Mouse (Mus musculus): ENCODE measurements around the gene Hnrnph2.

The Hnrnph2 gene

GRCm38 (mm10) chrX:134600659-134601379 lies at the start of gene Hnrnph2, which contains the start of gene Gla:
Gene Hnrnph2, plus strand, starts transcription at chrX:134601179.
Gene Gla, minus strand, starts transcription at chrX:134601125.
- peak; percentile 87 for DNase-seq

- no peak for DNase-seq
Measured at GRCm38 (mm10) chrX:134553326-134553725, 47.7 kb upstream of the Hnrnph2 start.

- no peak for DNase-seq
Measured at GRCm38 (mm10) chrX:134554425-134554824, 46.6 kb upstream of the Hnrnph2 start.

GRCm38 (mm10) chrX:134564326-134564725 lies 36.7 kb upstream of the Hnrnph2 start:
- DNase-seq, result no peak

- peak; percentile 22 for DNase-seq
Measured at GRCm38 (mm10) chrX:134566536-134567222, 34.3 kb upstream of the Hnrnph2 start.

GRCm38 (mm10) chrX:134577896-134578295 lies 23.1 kb upstream of the Hnrnph2 start:
- no peak for DNase-seq

- DNase-seq, result no peak
Measured at GRCm38 (mm10) chrX:134580528-134581305, 20.3 kb upstream of the Hnrnph2 start.

- no peak for DNase-seq
Measured at GRCm38 (mm10) chrX:134582270-134582669, 18.7 kb upstream of the Hnrnph2 start.

- DNase-seq, result no peak
Measured at GRCm38 (mm10) chrX:134582888-134583669, 17.9 kb upstream of the Hnrnph2 start, which contains the start of gene Btk. Gene Btk, minus strand, starts transcription at chrX:134583570.

GRCm38 (mm10) chrX:134585103-134586002 lies 15.6 kb upstream of the Hnrnph2 start, which contains the start of gene Rpl36a:
Gene Rpl36a, plus strand, starts transcription at chrX:134585654.
- peak; percentile 91 for DNase-seq

GRCm38 (mm10) chrX:134586447-134586846 lies 14.5 kb upstream of the Hnrnph2 start:
- no peak for DNase-seq

GRCm38 (mm10) chrX:134588261-134588660 lies 12.7 kb upstream of the Hnrnph2 start:
- DNase-seq, result no peak

- no peak for DNase-seq
Measured at GRCm38 (mm10) chrX:134588997-134589396, 12.0 kb upstream of the Hnrnph2 start.

- DNase-seq, result no peak
Measured at GRCm38 (mm10) chrX:134589836-134590235, 11.1 kb upstream of the Hnrnph2 start.

GRCm38 (mm10) chrX:134599922-134600565 lies 935 bp upstream of the Hnrnph2 start:
- no peak for DNase-seq

- DNase-seq, result no peak
Measured at GRCm38 (mm10) chrX:134601380-134602120, 571 bp downstream of the Hnrnph2 start.

GRCm38 (mm10) chrX:134609472-134609871 lies 8.5 kb downstream of the Hnrnph2 start:
- peak; percentile 29 for DNase-seq

- no peak for DNase-seq
Measured at GRCm38 (mm10) chrX:134610984-134611383, 10.0 kb downstream of the Hnrnph2 start.

GRCm38 (mm10) chrX:134612285-134612959 lies 11.4 kb downstream of the Hnrnph2 start:
- DNase-seq, result peak; percentile 6

All from thymus, postnatal 25 days (tissue).